Mouse (Mus musculus) CH12.LX (cell line): ENCODE measurements around the gene Fgd2. TPM values are rescaled to one million over a fixed set of nuclear protein-coding genes. Genes with fewer than 3 reads are reported as not detected.
A peak's percentile ranks its signal among the peaks of the same experiment; 100 is the strongest.

Experiments
- DNase-seq: peaks from one replicate; pipeline ENCODE4 v3.0.0-alpha.2; 2013; ENCODE audit errors: extremely low read depth
- H3K27ac ChIP-seq: 2 replicates; pipeline ENCODE4 v1.5.1; 2012; ENCODE audit warnings: low read depth, mild to moderate bottlenecking, control low read depth, moderate library complexity; ENCODE audit not compliant: insufficient read depth
- H3K27me3 ChIP-seq: replicated peaks from 2 replicates; pipeline ENCODE3; 2012; ENCODE audit warnings: inconsistent platforms
- H3K36me3 ChIP-seq, 2 experiments: replicated peaks in 1 of 2; 2 replicates each; pipeline versions ENCODE3 to v1.6.1; 2012; ENCODE audit warnings: inconsistent platforms in 1 of 2, low read length in 1 of 2, mild to moderate bottlenecking in 1 of 2, mixed read lengths in 1 of 2, moderate library complexity in 1 of 2; ENCODE audit not compliant: control insufficient read depth in 1 of 2, insufficient read depth in 1 of 2
- H3K4me1 ChIP-seq, 2 experiments: 2 replicates each; pipeline ENCODE4 v1.6.1; 2012; ENCODE audit warnings: inconsistent platforms in 1 of 2, moderate library complexity in 1 of 2; ENCODE audit not compliant: insufficient read depth in 2 of 2, control insufficient read depth in 1 of 2
- H3K4me2 ChIP-seq: 2 replicates; pipeline ENCODE4 v1.6.1; 2012; ENCODE audit warnings: low read depth, mild to moderate bottlenecking, control low read depth; ENCODE audit not compliant: poor library complexity, insufficient read depth, severe bottlenecking
- H3K4me3 ChIP-seq, 3 experiments: fragments of 150-350 bp in 1 of 3; sonication (generic) in 1 of 3; replicated peaks in 1 of 3; 2 replicates each; pipeline versions ENCODE3 to v1.5.1; 2011 to 2012; ENCODE audit warnings: low read depth in 2 of 3, low read length in 2 of 3, mild to moderate bottlenecking in 2 of 3, moderate library complexity in 2 of 3, control low read depth in 1 of 3, improper control_type of control experiment in 1 of 3, inconsistent platforms in 1 of 3, mixed read lengths in 1 of 3; ENCODE audit not compliant: poor library complexity in 1 of 3
- H3K79me2 ChIP-seq: replicated peaks from 2 replicates; pipeline ENCODE4 v1.6.1; 2012; ENCODE audit warnings: mild to moderate bottlenecking, moderate library complexity; ENCODE audit not compliant: control insufficient read depth, poor library complexity, insufficient read depth, severe bottlenecking; ENCODE audit errors: extremely low read depth
- H3K9ac ChIP-seq: 2 replicates; pipeline ENCODE4 v1.6.1; 2012; ENCODE audit warnings: low read depth, mild to moderate bottlenecking, control low read depth, moderate library complexity; ENCODE audit not compliant: insufficient read depth
- H3K9me3 ChIP-seq: replicated peaks from 2 replicates; pipeline ENCODE3; 2012; ENCODE audit warnings: low read length, inconsistent platforms, mixed read lengths
- CHD1 ChIP-seq: IDR thresholded peaks from 2 replicates; pipeline ENCODE4 v1.6.1; 2012; ENCODE audit warnings: low read depth, low read length, improper control_type of control experiment, inconsistent platforms
- CHD2 ChIP-seq: IDR thresholded peaks from 2 replicates; pipeline ENCODE4 v1.6.1; 2011; ENCODE audit warnings: low read length, improper control_type of control experiment
- CTCF ChIP-seq, 2 experiments: IDR thresholded peaks in 1 of 2; conservative IDR thresholded peaks in 1 of 2; 2 replicates each; pipeline ENCODE4 v1.5.1; 2011 to 2012; ENCODE audit warnings: low read depth in 2 of 2, low read length in 2 of 2, improper control_type of control experiment in 1 of 2, inconsistent platforms in 1 of 2, mild to moderate bottlenecking in 1 of 2, moderate library complexity in 1 of 2
- GABPA ChIP-seq: IDR thresholded peaks from 2 replicates; pipeline ENCODE4 v1.6.1; 2012; ENCODE audit warnings: low read depth, low read length, improper control_type of control experiment, inconsistent platforms; ENCODE audit not compliant: insufficient replicate concordance
- HCFC1 ChIP-seq: IDR thresholded peaks from 2 replicates; pipeline ENCODE4 v1.6.1; 2012; ENCODE audit warnings: low read depth, mild to moderate bottlenecking, inconsistent platforms, low read length, improper control_type of control experiment
- IRF4 ChIP-seq: IDR thresholded peaks from 2 replicates; pipeline ENCODE4 v1.6.1; 2014; ENCODE audit warnings: low read depth, mild to moderate bottlenecking, inconsistent platforms, low read length, improper control_type of control experiment
- JUN ChIP-seq: IDR thresholded peaks from 2 replicates; pipeline ENCODE4 v1.6.1; 2011; ENCODE audit warnings: low read depth, mild to moderate bottlenecking, low read length, improper control_type of control experiment, moderate library complexity; ENCODE audit not compliant: insufficient read depth
- KAT2A ChIP-seq: IDR thresholded peaks from 2 replicates; pipeline ENCODE4 v1.6.1; 2012; ENCODE audit warnings: low read length, improper control_type of control experiment, inconsistent platforms; ENCODE audit not compliant: insufficient replicate concordance
- MAFK ChIP-seq: IDR thresholded peaks from 2 replicates; pipeline ENCODE4 v1.6.1; 2011; ENCODE audit warnings: low read length, improper control_type of control experiment; ENCODE audit not compliant: insufficient replicate concordance
- MAZ ChIP-seq: IDR thresholded peaks from 2 replicates; pipeline ENCODE4 v1.6.1; 2012; ENCODE audit warnings: low read depth, mild to moderate bottlenecking, inconsistent platforms, low read length, improper control_type of control experiment, moderate library complexity
- MEF2A ChIP-seq: IDR thresholded peaks from 2 replicates; pipeline ENCODE4 v1.6.1; 2014; ENCODE audit warnings: low read depth, mild to moderate bottlenecking, inconsistent platforms, low read length, improper control_type of control experiment, borderline replicate concordance
- MYC ChIP-seq: IDR thresholded peaks from 2 replicates; pipeline ENCODE4 v1.6.1; 2011; ENCODE audit warnings: low read depth, mild to moderate bottlenecking, improper control_type of control experiment, low read length
- NELFE ChIP-seq: IDR thresholded peaks from 2 replicates; pipeline ENCODE4 v1.6.1; 2011; ENCODE audit warnings: low read depth, low read length, improper control_type of control experiment
- POLR2A ChIP-seq: IDR thresholded peaks from 2 replicates; pipeline ENCODE4 v1.6.1; 2011; ENCODE audit warnings: low read depth, mild to moderate bottlenecking, improper control_type of control experiment, low read length
- SIN3A ChIP-seq: IDR thresholded peaks from 2 replicates; pipeline ENCODE4 v1.6.1; 2012; ENCODE audit warnings: low read length, improper control_type of control experiment, inconsistent platforms
- TBP ChIP-seq: conservative IDR thresholded peaks from 2 replicates; pipeline ENCODE4 v1.6.1; 2011; ENCODE audit warnings: low read depth, low read length, improper control_type of control experiment
- TCF12 ChIP-seq: IDR thresholded peaks from 2 replicates; pipeline ENCODE4 v1.6.1; 2014; ENCODE audit warnings: low read depth, mild to moderate bottlenecking, inconsistent platforms, low read length, improper control_type of control experiment
- UBTF ChIP-seq: IDR thresholded peaks from 2 replicates; pipeline ENCODE4 v1.6.1; 2012; ENCODE audit warnings: low read depth, mild to moderate bottlenecking, inconsistent platforms, low read length, improper control_type of control experiment, moderate library complexity
- USF1 ChIP-seq: IDR thresholded peaks from 2 replicates; pipeline ENCODE4 v1.6.1; 2014; ENCODE audit warnings: low read depth, mild to moderate bottlenecking, inconsistent platforms, low read length, improper control_type of control experiment
- ZMIZ1 ChIP-seq: IDR thresholded peaks from 2 replicates; pipeline ENCODE4 v1.6.1; 2012; ENCODE audit warnings: low read depth, mild to moderate bottlenecking, inconsistent platforms, low read length, improper control_type of control experiment
- dilution Hi-C: fragments of 300-500 bp; cut with MboI; formaldehyde crosslinking; loops from 2 replicates; pipeline ENCODE4 v1.14.3; 2020; ENCODE audit warnings: low sequenced_read_pairs; ENCODE audit not compliant: extremely low pct_unique_long_range_greater_than_20kb, extremely low pct_ligation_motif_present
- in situ Hi-C: fragments of 300-500 bp; cut with MboI; formaldehyde crosslinking; loops from 3 replicates; pipeline ENCODE4 v1.14.3; 2019; ENCODE audit warnings: low sequenced_read_pairs, low pct_ligation_motif_present, low pct_unique_long_range_greater_than_20kb, mixed read lengths
- polyA plus RNA-seq: library from polyadenylated mRNA; unstranded; fragments of >175 nt; gene quantifications from 2 replicates; pipeline ENCODE4 v1.2.1, GENCODE M21; 2012; ENCODE audit warnings: low read depth; ENCODE audit not compliant: insufficient read length
- total RNA-seq, 2 experiments: library from RNA; depleted of rRNA; stranded (reverse); fragments of 300-350 nt in 1 of 2; fragments of >200 nt in 1 of 2; gene quantifications; 2 replicates each; pipeline ENCODE4 v1.2.3; 2012 to 2014

Gene Fgd2
- total and polyA plus RNA-seq, 3 experiments, result 41.7 to 54.4 (median 48.3) TPM

DNA sequence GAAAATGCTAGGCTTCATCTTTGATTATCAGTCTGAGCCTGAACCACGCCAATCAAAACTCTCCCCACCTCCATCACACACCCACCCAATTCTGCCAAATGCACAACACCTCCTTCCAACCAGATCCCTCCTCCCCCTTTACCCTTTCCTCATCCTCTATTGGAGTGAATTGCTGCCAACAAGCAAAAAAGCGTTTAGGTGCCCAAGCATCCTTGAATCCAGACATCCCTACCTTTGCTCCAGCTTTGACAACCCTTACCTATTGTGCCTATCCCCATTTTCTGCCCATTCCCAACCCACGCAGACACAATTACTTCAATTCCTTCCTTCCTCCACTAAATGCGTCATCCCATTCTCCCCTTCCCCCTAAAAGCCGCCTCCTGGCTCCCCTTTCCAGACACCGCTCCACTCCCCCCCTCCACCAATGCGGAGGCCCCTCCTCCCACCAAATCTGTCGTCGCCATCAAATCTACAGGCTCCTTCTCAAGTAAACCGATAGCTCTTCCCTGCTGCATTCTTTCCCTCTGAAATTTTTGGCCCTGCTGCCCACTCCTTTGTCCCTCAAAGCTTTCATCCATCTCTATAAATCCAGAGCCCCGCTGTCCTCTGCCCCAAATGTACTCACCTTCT lies 14.1 kb upstream of the Fgd2 start:
- H3K4me3 ChIP-seq, result peak overlapping the region; percentile 85 to 99 (median 96)
- dilution Hi-C loops, result no loop called here
- H3K27ac ChIP-seq, result no peak overlapping the region
- H3K4me1 ChIP-seq, result peaks cover 14 to 40% of the 10 kb centered on the region in 2 experiments
- H3K36me3 ChIP-seq, result peaks cover 19 to 37% of the 10 kb centered on the region in 2 experiments
- TF ChIP-seq CHD1, result no peak
- TF ChIP-seq NELFE, result no peak
- TF ChIP-seq USF1, result no peak
- no peak for TF ChIP-seq GABPA
- TF ChIP-seq CTCF (conservative IDR thresholded peaks at IDR 0.05 in 1 of 2, IDR thresholded peaks at IDR 0.05 in 1 of 2; ENCODE audit: low read depth in 2 of 2, low read length in 2 of 2), result no peak
- TF ChIP-seq SIN3A, result no peak
- TF ChIP-seq CHD2, result no peak
- no peak for TF ChIP-seq MAZ
- TF ChIP-seq MAFK, result no peak
- no peak for TF ChIP-seq IRF4
- no peak for TF ChIP-seq HCFC1
- no peak for TF ChIP-seq ZMIZ1
- TF ChIP-seq MYC, result no peak
- TF ChIP-seq KAT2A, result no peak
- no peak for TF ChIP-seq UBTF
- TF ChIP-seq MEF2A, result no peak
- no peak for TF ChIP-seq JUN
- TF ChIP-seq TBP, result no peak
- H3K27me3 ChIP-seq, result no peaks in the 10 kb centered on the region
- H3K4me2 ChIP-seq, result peak overlapping the region; percentile 83
- DNase-seq, result no peak
- H3K79me2 ChIP-seq, result peaks cover 19% of the 10 kb centered on the region
- H3K9ac ChIP-seq, result peak overlapping the region; percentile 88
- in situ Hi-C loops, result no loop called here
- H3K9me3 ChIP-seq, result no peaks in the 10 kb centered on the region

DNA sequence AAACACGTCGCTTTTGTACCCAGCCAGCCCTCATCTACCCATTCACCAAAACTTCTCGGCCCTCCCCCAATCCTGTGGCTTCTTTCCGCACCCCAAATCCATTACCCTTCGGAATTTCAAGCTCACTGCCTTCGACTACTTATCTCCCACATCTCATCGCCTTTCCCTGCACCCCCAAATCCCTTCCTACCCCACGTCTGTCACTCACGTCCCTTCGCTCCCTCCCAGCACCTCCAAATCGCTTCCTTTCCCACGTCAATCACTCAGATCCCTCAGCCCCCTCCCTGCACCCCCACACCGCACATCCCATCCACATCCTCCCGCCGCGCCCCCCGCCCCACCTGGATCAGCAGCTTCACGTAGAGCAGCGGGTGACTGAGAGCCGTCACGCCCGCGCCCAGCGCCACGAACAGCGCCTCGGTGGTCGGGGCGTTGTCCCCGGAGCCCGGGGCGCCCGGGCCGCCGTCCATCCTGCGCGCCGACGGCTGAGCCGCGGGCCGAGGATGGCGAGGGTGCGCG lies 13.5 kb upstream of the Fgd2 start:
- dilution Hi-C loops (no loop called here), in situ Hi-C loops (no loop called here)
- Histone ChIP-seq H3K4me3 (peak overlapping the region; percentile 85 to 99 (median 96)), H3K9me3 (no peaks in the 10 kb centered on the region), H3K4me1 (peaks cover 10 to 35% of the 10 kb centered on the region in 2 experiments), H3K36me3 (peaks cover 19 to 32% of the 10 kb centered on the region in 2 experiments), H3K79me2 (peaks cover 19% of the 10 kb centered on the region), H3K4me2 (peak overlapping the region; percentile 83), H3K27me3 (no peaks in the 10 kb centered on the region)
- no peak for DNase-seq
- 0 out of 2 replicates have a peak, but pooled peaks have one; percentile 18 for TF ChIP-seq CHD1
- TF ChIP-seq POLR2A, result no peak
- TF ChIP-seq TCF12, result no peak
- TF ChIP-seq, all 38 proteins: peak for 1
- Histone ChIP-seq H3K27ac (peak overlapping the region; percentile 4; the same call in 1 of the 2 replicates), H3K9ac (peak overlapping the region; percentile 88)
